Mouse (Mus musculus): ENCODE data around the gene Corin.

Gene Corin

GRCm38 (mm10) chr5:72315282-72315681 lies 189.0 kb downstream of the Corin start:
- DNase-seq: no peak

- no peak for DNase-seq
These were observed 205.7 kb downstream of the Corin start for GRCm38 (mm10) chr5:72298418-72299104.

- DNase-seq: peak; percentile 32
These were observed 219.2 kb downstream of the Corin start for GRCm38 (mm10) chr5:72285077-72285476.

DNA sequence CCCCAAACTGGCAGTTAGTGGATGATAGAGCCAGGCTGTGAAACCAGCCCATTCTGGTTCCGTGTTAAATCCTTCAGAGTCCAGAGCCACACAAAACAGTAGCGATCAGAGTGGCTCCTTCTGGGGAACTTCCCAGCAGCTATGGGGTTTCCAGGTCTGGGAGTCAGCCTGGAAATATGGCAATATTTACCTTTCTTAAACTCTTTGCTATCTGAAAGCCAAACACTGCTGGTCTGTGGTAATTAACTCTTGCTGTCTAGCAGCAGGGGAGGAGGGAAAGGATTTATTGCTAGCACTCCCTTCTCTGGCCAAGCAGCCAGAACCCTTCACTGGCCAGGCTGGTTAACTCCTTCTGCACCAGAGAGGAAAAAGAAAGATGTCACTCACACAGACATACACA lies 221.4 kb downstream of the Corin start:
- peak; percentile 61 for DNase-seq

- DNase-seq: peak; percentile 75
These were observed 234.6 kb downstream of the Corin start for GRCm38 (mm10) chr5:72269652-72270051.

DNA sequence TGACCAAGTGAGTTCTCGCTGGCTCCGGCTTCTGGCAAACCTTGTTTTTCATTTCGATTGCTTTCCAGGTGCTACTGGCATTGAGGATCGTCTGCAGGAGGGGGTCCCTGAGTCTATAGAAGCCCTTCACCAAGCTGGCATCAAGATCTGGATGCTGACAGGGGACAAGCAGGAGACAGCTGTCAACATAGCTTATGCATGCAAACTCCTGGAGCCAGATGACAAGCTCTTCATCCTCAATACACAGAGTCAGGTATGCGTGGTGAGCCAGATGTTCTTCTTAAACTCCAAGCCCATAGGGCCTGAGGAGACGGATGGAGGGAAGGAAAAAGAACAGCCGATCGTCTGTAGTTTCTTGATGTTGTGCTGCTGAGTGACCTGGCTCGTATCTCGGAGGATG lies 235.1 kb downstream of the Corin start:
- DNase-seq: no peak

DNA sequence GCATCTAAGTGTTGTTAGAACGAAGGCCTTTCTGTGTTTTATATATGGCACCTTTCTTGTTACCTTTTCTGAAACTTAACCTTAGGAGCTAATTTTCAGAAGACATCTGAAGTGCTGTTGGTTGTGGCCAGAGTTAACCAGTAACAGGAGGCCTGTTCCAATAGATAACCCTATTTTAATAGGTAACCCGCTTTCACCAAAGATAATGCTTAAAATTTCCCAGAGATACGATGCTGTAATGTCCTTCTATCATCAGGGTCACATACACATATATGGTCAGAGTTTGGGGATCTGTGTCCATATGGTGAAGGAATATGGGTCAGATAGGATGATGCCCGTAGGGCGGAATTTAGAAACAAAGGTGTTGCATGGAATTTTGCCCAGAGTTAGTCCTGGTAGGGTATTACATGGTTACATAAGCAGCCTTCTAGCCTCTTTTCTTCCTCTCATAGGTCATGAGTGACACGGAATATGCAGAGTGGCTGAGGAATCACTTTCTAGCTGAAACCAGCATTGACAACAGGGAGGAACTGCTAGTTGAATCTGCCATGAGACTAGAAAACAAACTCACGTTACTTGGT lies 237.2 kb downstream of the Corin start:
- no peak for DNase-seq

DNA sequence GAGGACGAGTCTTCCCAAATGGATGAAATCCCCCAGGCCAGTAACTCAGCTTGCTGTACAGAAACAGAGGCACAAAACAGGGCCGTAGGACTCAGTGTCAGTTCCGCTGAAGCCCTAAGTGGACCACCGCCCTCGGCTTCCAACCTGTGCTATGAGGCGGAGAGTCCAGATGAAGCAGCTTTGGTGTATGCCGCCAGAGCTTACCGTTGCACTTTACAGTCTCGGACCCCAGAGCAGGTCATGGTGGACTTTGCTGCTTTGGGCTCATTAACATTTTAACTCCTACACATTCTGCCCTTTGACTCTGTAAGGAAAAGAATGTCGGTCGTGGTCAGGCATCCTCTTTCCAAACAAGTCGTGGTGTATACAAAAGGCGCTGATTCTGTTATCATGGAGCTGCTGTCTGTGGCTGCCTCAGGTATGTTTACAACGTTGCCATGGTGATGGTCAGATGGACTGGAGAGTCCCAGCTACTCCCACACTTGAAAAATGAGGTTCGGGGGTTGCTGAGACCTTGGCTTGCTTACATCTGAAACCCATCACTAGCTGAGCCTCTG lies 240.0 kb downstream of the Corin start:
- DNase-seq: no peak

DNA sequence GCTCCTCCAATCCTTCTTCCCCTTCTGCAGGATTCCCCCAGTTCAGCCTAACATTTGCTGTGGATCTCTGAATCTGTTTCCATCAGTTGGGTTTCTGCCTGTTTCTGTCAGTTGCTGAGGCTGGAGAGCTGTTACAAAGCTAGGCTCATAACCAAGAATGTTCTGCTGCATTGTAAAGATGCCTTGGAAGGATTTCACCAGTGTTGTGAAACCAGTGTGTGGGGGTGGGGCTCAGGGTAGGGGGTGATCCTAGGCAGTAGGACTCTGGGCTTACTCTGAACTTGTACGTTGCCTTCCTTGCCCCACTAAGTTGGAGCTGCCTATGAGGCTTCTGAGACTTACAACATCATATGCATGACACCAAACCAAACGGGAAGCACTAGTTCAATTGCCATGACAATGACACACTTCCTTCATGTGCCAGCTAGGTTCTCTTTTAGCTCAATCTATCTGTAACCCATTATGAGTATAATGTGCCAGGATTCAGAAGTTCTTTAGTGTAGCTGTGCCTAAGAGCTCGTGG lies 242.4 kb downstream of the Corin start:
- peak; percentile 40 for DNase-seq

- DNase-seq: peak; percentile 45
These were observed 245.0 kb downstream of the Corin start for GRCm38 (mm10) chr5:72259298-72259621.

- no peak for DNase-seq
These were observed 245.6 kb downstream of the Corin start for GRCm38 (mm10) chr5:72258409-72259297.

DNA sequence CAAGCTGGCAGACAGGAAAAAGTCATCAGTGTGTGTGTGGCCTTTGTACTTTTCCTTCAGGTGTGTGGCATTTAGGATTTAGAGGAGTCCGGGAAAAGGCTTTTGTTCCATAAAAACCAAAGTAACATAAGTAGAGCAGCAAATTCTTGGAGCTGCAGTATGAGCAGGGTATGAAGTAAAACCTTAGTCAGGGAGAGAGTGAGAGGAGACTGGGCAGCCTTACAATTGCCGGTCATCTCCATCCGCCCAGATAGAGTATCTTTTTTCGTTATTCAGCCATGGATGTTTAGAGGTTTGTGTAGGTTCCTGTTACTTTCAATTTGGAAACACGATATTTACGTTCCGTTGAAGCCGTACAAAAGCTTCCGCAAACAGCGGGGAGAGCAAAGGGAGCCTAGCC lies 247.2 kb downstream of the Corin start:
- no peak for DNase-seq

DNA sequence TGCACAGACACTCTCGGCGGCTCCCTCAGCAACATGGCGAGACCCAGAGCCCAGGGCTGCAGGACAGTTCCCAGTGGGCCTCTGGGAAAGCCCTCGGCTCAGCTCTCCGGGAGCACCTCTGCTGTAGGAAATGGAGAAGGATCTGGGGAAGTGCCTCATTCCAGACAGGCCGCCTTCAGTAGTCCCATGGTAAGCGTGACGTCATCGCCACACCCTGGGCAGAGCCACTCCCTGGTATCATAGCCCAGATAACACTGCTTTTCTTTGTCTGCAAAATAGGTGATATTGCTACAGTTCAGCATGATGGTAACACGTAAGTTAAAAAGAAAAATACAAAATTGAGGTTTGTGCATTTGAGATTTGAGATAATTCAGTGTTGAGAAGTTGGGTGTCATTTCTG lies 249.3 kb downstream of the Corin start:
- no peak for DNase-seq

GRCm38 (mm10) chr5:72250180-72250579 lies 254.1 kb downstream of the Corin start:
- no peak for DNase-seq
